Mouse (Mus musculus): Measurements from ENCODE around the gene Abhd17c. TPM values are rescaled to one million over a fixed set of nuclear protein-coding genes. Genes with fewer than 3 reads are reported as not detected.
A peak's percentile ranks its signal among the peaks of the same experiment; 100 is the strongest.

Gene Abhd17c
- polyA plus RNA-seq, 1 experiment, result 151 TPM

DNA sequence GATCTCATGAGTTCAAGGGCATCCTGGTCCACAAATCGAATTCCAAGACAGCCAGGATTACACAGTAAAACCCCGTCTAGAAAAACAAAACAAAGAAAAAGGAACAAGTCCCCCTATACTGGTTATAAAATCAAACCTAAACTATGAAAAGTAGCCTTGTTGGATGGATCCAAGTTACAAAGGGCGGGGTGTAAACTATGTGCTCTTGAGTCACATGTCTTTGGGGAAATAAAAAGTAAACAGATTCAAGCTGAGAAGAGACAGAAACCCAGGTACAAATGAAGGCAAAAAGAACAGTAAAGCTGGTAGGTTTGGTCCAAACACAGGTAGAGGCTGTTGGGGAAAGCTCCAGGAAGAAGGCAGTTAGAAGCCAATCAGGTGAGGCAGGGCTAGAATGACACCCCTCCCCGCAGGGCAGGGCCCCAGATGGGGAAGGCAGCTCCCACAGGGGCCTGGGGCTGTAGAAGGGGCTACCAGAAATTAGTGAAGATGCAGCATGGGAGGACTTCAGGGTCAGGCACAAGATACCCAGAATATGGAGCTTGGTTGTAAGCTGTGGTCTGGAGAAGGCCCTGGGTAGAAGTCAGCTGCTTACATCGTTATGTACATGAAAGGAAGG is 31.4 kb downstream of the Abhd17c start:
- Histone ChIP-seq H3K4me1 (ENCODE audit: control insufficient read depth, insufficient read depth, low read length) (peaks cover 49% of the 10 kb centered on the region), H3K27ac (ENCODE audit: insufficient read depth, low read depth, low read length) (peak overlapping the region; percentile 53), H3K36me3 (ENCODE audit: control insufficient read depth, insufficient read depth, low read length) (no peaks in the 10 kb centered on the region), H3K27me3 (replicated peaks; ENCODE audit: control insufficient read depth, insufficient read depth, low read length) (no peaks in the 10 kb centered on the region), H3K4me3 (ENCODE audit: insufficient read depth, low read depth, low read length) (no peak overlapping the region)
- TF ChIP-seq POLR2A (IDR thresholded peaks at IDR 0.05; ENCODE audit: low read depth, low read length) (no peak), CTCF (conservative IDR thresholded peaks at IDR 0.05; ENCODE audit: insufficient read depth, insufficient read length, low read depth, low read length) (no peak)
- peak; percentile 55 for DNase-seq
- WGBS, result 42% methylated on average over 5 of the region's 5 CpGs

GRCm38 (mm10) chr7:84119216-84120105 is 32.2 kb downstream of the Abhd17c start:
- Histone ChIP-seq H3K4me1 (ENCODE audit: control insufficient read depth, insufficient read depth, low read length) (peaks cover 52% of the 10 kb centered on the region), H3K36me3 (ENCODE audit: control insufficient read depth, insufficient read depth, low read length) (no peaks in the 10 kb centered on the region), H3K27ac (ENCODE audit: insufficient read depth, low read depth, low read length) (peak overlapping the region; percentile 59; the same call in 1 of the 2 replicates), H3K27me3 (replicated peaks; ENCODE audit: control insufficient read depth, insufficient read depth, low read length) (no peaks in the 10 kb centered on the region), H3K4me3 (ENCODE audit: insufficient read depth, low read depth, low read length) (no peak overlapping the region)
- WGBS, result 44% methylated on average over 12 of the region's 12 CpGs
- no peak for TF ChIP-seq CTCF (conservative IDR thresholded peaks at IDR 0.05; ENCODE audit: insufficient read depth, insufficient read length, low read depth, low read length)
- TF ChIP-seq POLR2A (IDR thresholded peaks at IDR 0.05; ENCODE audit: low read depth, low read length), result no peak
- DNase-seq, result peak; percentile 74

GRCm38 (mm10) chr7:84117543-84118122 is 34.1 kb downstream of the Abhd17c start:
- TF ChIP-seq CTCF (conservative IDR thresholded peaks at IDR 0.05; ENCODE audit: insufficient read depth, insufficient read length, low read depth, low read length), result no peak
- TF ChIP-seq POLR2A (IDR thresholded peaks at IDR 0.05; ENCODE audit: low read depth, low read length), result no peak
- 53% methylated on average over 6 of the region's 6 CpGs for WGBS
- Histone ChIP-seq H3K4me3 (ENCODE audit: insufficient read depth, low read depth, low read length) (no peak overlapping the region), H3K27ac (ENCODE audit: insufficient read depth, low read depth, low read length) (peak overlapping the region; percentile 51), H3K36me3 (ENCODE audit: control insufficient read depth, insufficient read depth, low read length) (no peaks in the 10 kb centered on the region), H3K27me3 (replicated peaks; ENCODE audit: control insufficient read depth, insufficient read depth, low read length) (no peaks in the 10 kb centered on the region), H3K4me1 (ENCODE audit: control insufficient read depth, insufficient read depth, low read length) (peaks cover 51% of the 10 kb centered on the region)
- peak; percentile 83 for DNase-seq

- 52% methylated on average over 7 of the region's 7 CpGs for WGBS
- Histone ChIP-seq H3K4me3 (ENCODE audit: insufficient read depth, low read depth, low read length) (no peak overlapping the region), H3K36me3 (ENCODE audit: control insufficient read depth, insufficient read depth, low read length) (no peaks in the 10 kb centered on the region), H3K4me1 (ENCODE audit: control insufficient read depth, insufficient read depth, low read length) (peaks cover 47% of the 10 kb centered on the region), H3K27ac (ENCODE audit: insufficient read depth, low read depth, low read length) (peak overlapping the region; percentile 51), H3K27me3 (replicated peaks; ENCODE audit: control insufficient read depth, insufficient read depth, low read length) (no peaks in the 10 kb centered on the region)
- TF ChIP-seq POLR2A (IDR thresholded peaks at IDR 0.05; ENCODE audit: low read depth, low read length) (no peak), CTCF (conservative IDR thresholded peaks at IDR 0.05; ENCODE audit: insufficient read depth, insufficient read length, low read depth, low read length) (no peak)
- peak; percentile 89 for DNase-seq
Observed at GRCm38 (mm10) chr7:84116621-84117542, 34.8 kb downstream of the Abhd17c start.

GRCm38 (mm10) chr7:84115385-84115784 is 36.3 kb downstream of the Abhd17c start:
- Histone ChIP-seq H3K27ac (ENCODE audit: insufficient read depth, low read depth, low read length) (no peak overlapping the region), H3K27me3 (replicated peaks; ENCODE audit: control insufficient read depth, insufficient read depth, low read length) (no peaks in the 10 kb centered on the region), H3K4me3 (ENCODE audit: insufficient read depth, low read depth, low read length) (no peak overlapping the region), H3K4me1 (ENCODE audit: control insufficient read depth, insufficient read depth, low read length) (peaks cover 47% of the 10 kb centered on the region), H3K36me3 (ENCODE audit: control insufficient read depth, insufficient read depth, low read length) (no peaks in the 10 kb centered on the region)
- TF ChIP-seq POLR2A (IDR thresholded peaks at IDR 0.05; ENCODE audit: low read depth, low read length) (no peak), CTCF (conservative IDR thresholded peaks at IDR 0.05; ENCODE audit: insufficient read depth, insufficient read length, low read depth, low read length) (peak; percentile 34; the same call in 1 of the 2 replicates)
- WGBS, result 29% methylated on average over 2 of the region's 2 CpGs
- no peak for DNase-seq

DNA sequence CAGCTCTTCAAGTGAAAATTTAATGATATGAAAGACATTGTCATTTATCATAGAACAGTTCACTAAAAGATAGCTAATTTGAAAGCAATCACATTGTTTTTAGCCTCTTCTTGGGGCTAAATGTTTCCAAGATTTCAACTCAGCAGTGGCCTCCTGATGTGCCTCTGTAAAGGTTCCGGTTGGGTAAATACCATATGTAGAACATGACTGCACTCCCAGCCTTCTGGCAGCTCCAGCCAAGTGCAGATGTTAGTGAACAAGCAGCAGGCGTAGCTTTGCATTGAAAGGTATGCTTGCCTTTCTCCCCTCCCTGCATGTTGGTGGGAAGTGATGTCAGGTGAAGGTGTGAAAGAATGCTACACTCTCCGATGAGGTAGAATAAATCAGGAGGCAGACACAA is 36.9 kb downstream of the Abhd17c start:
- peaks cover 45% of the 10 kb centered on the region for H3K4me1 ChIP-seq (ENCODE audit: control insufficient read depth, insufficient read depth, low read length)
- no peak for TF ChIP-seq POLR2A (IDR thresholded peaks at IDR 0.05; ENCODE audit: low read depth, low read length)
- TF ChIP-seq CTCF (conservative IDR thresholded peaks at IDR 0.05; ENCODE audit: insufficient read depth, insufficient read length, low read depth, low read length), result no peak
- DNase-seq, result no peak
- no peaks in the 10 kb centered on the region for H3K27me3 ChIP-seq (replicated peaks; ENCODE audit: control insufficient read depth, insufficient read depth, low read length)
- no peak overlapping the region for H3K4me3 ChIP-seq (ENCODE audit: insufficient read depth, low read depth, low read length)
- no peaks in the 10 kb centered on the region for H3K36me3 ChIP-seq (ENCODE audit: control insufficient read depth, insufficient read depth, low read length)
- H3K27ac ChIP-seq (ENCODE audit: insufficient read depth, low read depth, low read length), result no peak overlapping the region
- WGBS, result 48% methylated on average over 3 of the region's 3 CpGs
